Mouse (Mus musculus) megakaryocyte, embryonic 14.5 days (primary cell): ENCODE data around the gene Gm31371.
"Not testable (repeated sequence)": the region's sequence is repeated elsewhere in the genome, so short reads cannot be mapped to it uniquely, and the experiment has no call there.

Source experiments
- FLI1 ChIP-seq: IDR thresholded peaks from 2 replicates; pipeline ENCODE4 v1.6.1; 2012; ENCODE audit warnings: low read length, inconsistent platforms, mixed read lengths
- GATA1 ChIP-seq: IDR thresholded peaks from 3 replicates; pipeline ENCODE4 v1.6.1; 2012; ENCODE audit warnings: mixed read lengths, low read length, inconsistent platforms, borderline replicate concordance

- TF ChIP-seq GATA1, FLI1: not testable (repeated sequence)
Observed at GRCm38 (mm10) chr8:19975237-19975636, 72.0 kb downstream of the Gm31371 start.
